Mouse (Mus musculus) G1E (cell line): Measurements from ENCODE around the gene Nr2c2.

Experiments used
- CTCF ChIP-seq: IDR thresholded peaks from 2 replicates; pipeline ENCODE4 v1.5.1; 2012; ENCODE audit warnings: low read depth, low read length, inconsistent platforms, mixed read lengths
- GATA1 ChIP-seq: IDR thresholded peaks from 2 replicates; pipeline ENCODE4 v1.6.1; 2012; ENCODE audit warnings: borderline replicate concordance, low read length, inconsistent platforms, mixed read lengths
- GATA2 ChIP-seq: IDR thresholded peaks from 2 replicates; pipeline ENCODE4 v1.6.1; 2012; ENCODE audit warnings: low read depth, low read length, inconsistent platforms, borderline replicate concordance
- POLR2AphosphoS5 ChIP-seq: IDR thresholded peaks from 2 replicates; pipeline ENCODE4 v1.6.1; 2012; ENCODE audit warnings: low read depth, low read length, inconsistent platforms; ENCODE audit not compliant: insufficient replicate concordance

- TF ChIP-seq CTCF (peak; percentile 46; the same call in 1 of the 2 replicates), GATA2 (no peak), GATA1 (no peak), POLR2AphosphoS5 (no peak)
Measured at GRCm38 (mm10) chr6:92065721-92066496, 25.3 kb upstream of the Nr2c2 start.
